Mouse (Mus musculus) stomach, adult 2 months (tissue): ENCODE measurements around the gene Trim32. TPM values are rescaled to one million over a fixed set of nuclear protein-coding genes. Genes with fewer than 3 reads are reported as not detected.

Experiments
- polyA plus RNA-seq: library from polyadenylated mRNA; depleted of rRNA; stranded (reverse); fragments of >200 nt; gene quantifications from 2 replicates; pipeline ENCODE4 v1.2.3, GENCODE M21; 2012; rRNA removed

The Trim32 gene
- polyA plus RNA-seq: 7.6 and 8.2 TPM in 2 replicates

GRCm38 (mm10) chr4:65604504-65605150, at the start of gene Trim32:
Trim32 (plus strand) TSS chr4:65604986.

